Mouse (Mus musculus) liver, embryonic 13.5 days (tissue): Measurements from ENCODE around the gene Hcn2. TPM values are rescaled to one million over a fixed set of nuclear protein-coding genes. Genes with fewer than 3 reads are reported as not detected.

ENCODE experiments used
- ATAC-seq: fragments of 200-750 bp; cut with Nextera tagmentation; 2 replicates; pipeline ENCODE4 v1.8.0; 2017; ENCODE audit warnings: low read depth, mild to moderate bottlenecking, moderate number of reproducible peaks, moderate library complexity
- DNase-seq: peaks from one replicate; pipeline ENCODE4 v3.0.0; 2022
- H3K27ac ChIP-seq: fragments of 300-500 bp; sonication (generic); 2 replicates; pipeline ENCODE4 v1.5.1; 2015; ENCODE audit warnings: moderate library complexity, mild to moderate bottlenecking, inconsistent platforms
- H3K27me3 ChIP-seq: fragments of 300-500 bp; sonication (generic); 2 replicates; pipeline ENCODE4 v1.6.1; 2015; ENCODE audit warnings: mild to moderate bottlenecking, inconsistent platforms
- H3K36me3 ChIP-seq: fragments of 300-500 bp; sonication (generic); 2 replicates; pipeline ENCODE4 v1.6.1; 2015; ENCODE audit warnings: mild to moderate bottlenecking, inconsistent platforms
- H3K4me1 ChIP-seq: fragments of 300-500 bp; sonication (generic); replicated peaks from 2 replicates; pipeline ENCODE4 v1.6.1; 2015; ENCODE audit warnings: inconsistent platforms
- H3K4me2 ChIP-seq: fragments of 300-500 bp; sonication (generic); 2 replicates; pipeline ENCODE4 v1.6.1; 2015; ENCODE audit warnings: inconsistent platforms, mild to moderate bottlenecking, moderate library complexity
- H3K4me3 ChIP-seq: fragments of 300-500 bp; sonication (generic); replicated peaks from 2 replicates; pipeline ENCODE4 v1.5.1; 2015; ENCODE audit warnings: mild to moderate bottlenecking, inconsistent platforms
- H3K9ac ChIP-seq: fragments of 300-500 bp; sonication (generic); 2 replicates; pipeline ENCODE4 v1.6.1; 2015; ENCODE audit warnings: mild to moderate bottlenecking, inconsistent platforms
- H3K9me3 ChIP-seq: fragments of 300-500 bp; sonication (generic); replicated peaks from 2 replicates; pipeline ENCODE4 v1.6.1; 2016; ENCODE audit warnings: inconsistent platforms
- WGBS: fragments of 180-500 bp; shearing (Covaris S2); methylation state at CpG from one replicate; pipeline ENCODE4 v1.1.7; 2015; ENCODE audit not compliant: insufficient replicate concordance; 5-methylcytosine and 5-hydroxymethylcytosine counted together
- polyA plus RNA-seq: library from polyadenylated mRNA; unstranded; fragments of >200 nt; fragmentation: Nextera tagmentation; extraction: Ambion mirVana; gene quantifications from 2 replicates; pipeline ENCODE4 v1.2.1, GENCODE M21; 2015

Gene Hcn2
- not detected in 2 replicates for polyA plus RNA-seq

DNA sequence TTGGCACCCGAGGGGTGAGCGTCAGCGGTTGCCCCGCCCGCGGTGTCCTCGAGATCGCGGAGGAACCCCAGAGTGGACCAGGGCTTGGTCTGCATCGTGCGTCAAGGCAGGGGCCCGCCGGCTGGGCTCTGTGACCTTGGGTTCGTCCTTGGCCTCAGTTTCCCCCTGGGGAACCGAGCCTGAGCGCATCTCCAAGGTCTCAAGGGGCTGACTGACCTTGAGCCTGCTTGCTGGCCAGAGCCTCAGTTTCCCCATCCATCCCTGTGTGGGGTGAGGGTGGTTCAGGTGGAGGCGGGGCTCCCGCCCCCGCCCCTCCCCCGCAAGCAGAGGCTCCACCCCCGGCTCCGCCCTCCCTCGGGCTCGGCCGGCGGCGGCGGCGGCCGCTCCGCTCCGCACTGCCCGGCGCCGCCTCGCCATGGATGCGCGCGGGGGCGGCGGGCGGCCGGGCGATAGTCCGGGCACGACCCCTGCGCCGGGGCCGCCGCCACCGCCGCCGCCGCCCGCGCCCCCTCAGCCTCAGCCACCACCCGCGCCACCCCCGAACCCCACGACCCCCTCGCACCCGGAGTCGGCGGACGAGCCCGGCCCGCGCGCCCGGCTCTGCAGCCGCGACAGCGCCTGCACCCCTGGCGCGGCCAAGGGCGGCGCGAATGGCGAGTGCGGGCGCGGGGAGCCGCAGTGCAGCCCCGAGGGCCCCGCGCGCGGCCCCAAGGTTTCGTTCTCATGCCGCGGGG lies at the start of gene Hcn2:
Gene Hcn2, plus strand, starts transcription at position 381 of the 734 bp plus-strand sequence.
- Histone ChIP-seq H3K9ac (peak within 1 kb of the TSS; percentile 52), H3K4me2 (peak within 1 kb of the TSS; percentile 85), H3K36me3 (peaks cover 9% of the 10 kb centered on the region), H3K4me3 (peak within 1 kb of the TSS; percentile 65), H3K27me3 (peaks cover 78% of the 10 kb centered on the region), H3K27ac (no peak within 1 kb of the TSS), H3K4me1 (peaks cover 44% of the 10 kb centered on the region), H3K9me3 (no peaks in the 10 kb centered on the region)
- ATAC-seq (no peak), DNase-seq (no peak)
- 2% methylated on average over 68 of the region's 91 CpGs for WGBS

DNA sequence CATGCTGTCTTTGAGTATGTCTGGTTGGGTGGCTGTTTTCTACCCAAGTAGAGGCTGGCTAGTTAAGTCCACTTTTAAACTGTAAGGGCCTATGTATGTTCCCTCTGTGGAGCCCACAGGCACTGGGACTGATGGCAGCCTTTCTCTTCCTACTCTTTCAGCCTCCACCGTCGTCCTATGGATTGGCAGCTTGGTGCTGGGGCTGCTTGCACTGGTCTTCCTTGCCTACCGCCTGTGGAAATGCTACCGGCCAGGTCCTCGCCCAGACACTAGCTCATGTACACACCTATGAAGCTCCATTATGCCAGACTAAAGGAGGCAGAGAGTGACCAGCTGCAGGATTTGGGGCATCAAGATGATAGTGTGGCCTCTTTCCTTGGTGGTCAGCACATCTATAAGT lies 48.4 kb upstream of the Hcn2 start:
- no peaks in the 10 kb centered on the region for H3K36me3 ChIP-seq
- WGBS = 77% methylated on average over 5 of the region's 5 CpGs
- H3K4me2 ChIP-seq = peak overlapping the region; percentile 89; the same call in 1 of the 2 replicates
- no peak overlapping the region for H3K27ac ChIP-seq
- DNase-seq (no peak), ATAC-seq (no peak)
- peaks cover 23% of the 10 kb centered on the region for H3K4me1 ChIP-seq
- H3K9me3 ChIP-seq = no peaks in the 10 kb centered on the region
- H3K27me3 ChIP-seq = peaks cover 9% of the 10 kb centered on the region; the same call in 1 of the 2 replicates
- H3K9ac ChIP-seq = no peak overlapping the region
- no peak overlapping the region for H3K4me3 ChIP-seq

DNA sequence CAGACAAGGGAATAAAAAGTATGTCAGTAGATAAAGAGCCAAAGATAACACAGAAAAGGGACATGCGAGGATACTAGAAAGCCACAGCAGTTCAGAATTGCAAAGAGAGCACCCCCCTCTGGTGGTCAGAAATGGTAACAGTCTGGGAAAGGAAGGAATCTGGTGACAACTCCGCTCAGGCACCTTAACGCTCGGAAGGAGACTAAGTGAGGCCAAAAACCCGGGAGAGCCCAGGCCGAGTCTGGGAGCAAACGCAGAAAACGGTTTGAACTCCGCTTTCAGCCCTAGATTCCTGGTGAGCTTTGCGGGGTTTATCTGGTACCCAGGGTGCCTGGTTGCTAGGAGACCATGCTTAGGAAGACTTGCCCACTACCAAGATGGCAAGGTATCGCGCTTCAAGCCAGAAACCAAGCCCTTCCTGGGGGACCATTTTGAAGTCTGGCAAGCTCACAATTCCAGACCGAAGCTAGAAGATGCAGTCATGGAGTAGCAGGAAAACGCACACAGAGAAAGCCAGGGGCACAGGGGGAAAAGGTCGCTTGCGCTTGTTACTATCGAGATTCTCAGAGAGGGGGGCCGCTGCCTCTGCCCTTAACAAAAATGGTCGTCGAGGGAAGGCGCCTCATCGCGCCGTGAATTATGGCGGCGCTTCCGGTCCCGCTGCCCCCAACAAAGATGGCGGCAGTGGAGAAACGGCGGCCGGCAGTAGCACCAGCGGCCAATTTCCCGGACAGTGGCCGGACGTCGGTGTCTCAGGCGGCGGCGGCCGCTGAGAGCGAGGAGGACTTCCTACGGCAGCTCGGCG lies 47.5 kb upstream of the Hcn2 start, which contains the start of gene Tpgs1:
Gene Tpgs1, plus strand, starts transcription at position 599 of the 805 bp plus-strand sequence.
- Histone ChIP-seq H3K4me1 (peaks cover 23% of the 10 kb centered on the region), H3K9me3 (no peaks in the 10 kb centered on the region), H3K36me3 (no peaks in the 10 kb centered on the region), H3K27me3 (peaks cover 9% of the 10 kb centered on the region; the same call in 1 of the 2 replicates), H3K4me2 (peak within 1 kb of the TSS; percentile 89), H3K4me3 (peak within 1 kb of the TSS; percentile 86), H3K27ac (peak within 1 kb of the TSS; percentile 83), H3K9ac (peak within 1 kb of the TSS; percentile 86)
- ATAC-seq = peak; percentile 73
- WGBS = under 1% methylated on average over 45 of the region's 45 CpGs
- DNase-seq = peak; percentile 85

DNA sequence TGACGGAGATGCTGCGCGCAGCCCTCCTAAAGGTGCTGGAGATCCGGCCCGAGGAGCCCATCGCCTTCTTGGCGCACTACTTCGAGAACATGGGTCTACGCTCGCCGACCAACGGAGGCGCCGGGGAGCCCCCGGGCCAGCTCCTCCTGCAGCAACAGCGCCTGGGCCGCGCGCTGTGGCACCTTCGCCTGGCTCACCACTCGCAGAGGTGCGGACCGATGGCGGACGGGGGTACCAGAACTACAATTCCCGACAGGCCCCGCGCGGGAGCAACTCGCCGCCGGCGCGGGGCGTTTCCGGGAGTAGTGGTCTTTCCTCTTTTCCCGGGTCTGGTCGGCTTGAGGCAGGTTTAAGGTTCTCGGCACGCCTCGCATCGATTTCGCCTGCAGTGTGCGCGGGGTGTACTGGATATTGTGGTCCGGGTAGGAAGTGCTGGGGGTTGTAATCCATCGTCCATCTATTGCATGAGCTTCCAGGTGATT lies 46.8 kb upstream of the Hcn2 start:
- ATAC-seq (peak; percentile 54), DNase-seq (peak; percentile 61)
- peak overlapping the region; percentile 83 for H3K27ac ChIP-seq
- H3K4me2 ChIP-seq = peak overlapping the region; percentile 89
- under 1% methylated on average over 47 of the region's 47 CpGs for WGBS
- H3K9ac ChIP-seq = peak overlapping the region; percentile 86
- no peaks in the 10 kb centered on the region for H3K36me3 ChIP-seq
- no peaks in the 10 kb centered on the region for H3K9me3 ChIP-seq
- peak overlapping the region; percentile 86 for H3K4me3 ChIP-seq
- peaks cover 9% of the 10 kb centered on the region; the same call in 1 of the 2 replicates for H3K27me3 ChIP-seq
- H3K4me1 ChIP-seq = peaks cover 23% of the 10 kb centered on the region

DNA sequence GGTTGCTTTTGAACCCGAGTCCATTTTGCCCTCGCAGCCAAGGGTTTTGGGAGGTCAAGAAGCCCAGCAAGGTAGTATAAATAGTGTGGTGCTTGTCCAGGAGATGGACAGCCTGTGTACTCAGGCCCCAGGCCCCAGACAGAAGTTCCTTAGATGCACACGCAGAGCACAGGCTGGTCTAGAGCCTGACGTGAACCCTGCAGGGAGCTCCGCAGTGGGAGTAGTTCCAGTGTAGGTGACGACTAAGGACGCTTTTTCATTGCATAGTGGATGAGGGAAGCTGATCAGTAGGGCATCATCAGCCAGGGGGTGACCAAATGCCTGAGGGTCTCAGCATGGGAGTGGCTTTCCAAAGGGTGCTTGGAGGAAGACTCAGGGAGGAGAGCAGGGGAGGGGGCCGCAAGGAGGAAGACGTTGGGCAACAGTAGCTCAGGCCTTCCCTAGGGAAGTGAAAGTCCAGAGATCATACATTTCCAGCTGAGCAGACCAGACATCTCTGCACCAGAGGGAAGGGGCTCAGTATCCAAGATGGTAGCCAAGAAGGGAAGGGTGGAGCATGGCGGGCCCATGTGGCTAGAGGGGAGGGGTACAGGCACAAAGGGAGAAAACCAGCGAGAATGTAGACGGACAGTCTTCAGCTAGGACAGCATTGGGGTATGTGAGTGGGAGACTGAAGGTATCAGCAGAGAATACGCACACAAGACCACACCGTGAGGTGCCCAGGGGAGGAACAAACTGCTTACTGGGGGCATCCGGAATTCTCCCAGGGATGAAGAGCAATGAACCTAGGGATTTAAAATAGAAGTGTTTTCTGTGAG lies 46.2 kb upstream of the Hcn2 start:
- peak overlapping the region; percentile 86 for H3K9ac ChIP-seq
- DNase-seq (no peak), ATAC-seq (peak; percentile 13; the same call in 1 of the 2 replicates)
- H3K27me3 ChIP-seq = peaks cover 4% of the 10 kb centered on the region; the same call in 1 of the 2 replicates
- H3K9me3 ChIP-seq = no peaks in the 10 kb centered on the region
- H3K4me3 ChIP-seq = peak overlapping the region; percentile 86
- H3K36me3 ChIP-seq = 0 out of 2 replicates have a peak, but pooled peaks cover 1% of the 10 kb centered on the region
- 34% methylated on average over 15 of the region's 15 CpGs for WGBS
- peak overlapping the region; percentile 89 for H3K4me2 ChIP-seq
- H3K27ac ChIP-seq = peak overlapping the region; percentile 83
- H3K4me1 ChIP-seq = peaks cover 23% of the 10 kb centered on the region

DNA sequence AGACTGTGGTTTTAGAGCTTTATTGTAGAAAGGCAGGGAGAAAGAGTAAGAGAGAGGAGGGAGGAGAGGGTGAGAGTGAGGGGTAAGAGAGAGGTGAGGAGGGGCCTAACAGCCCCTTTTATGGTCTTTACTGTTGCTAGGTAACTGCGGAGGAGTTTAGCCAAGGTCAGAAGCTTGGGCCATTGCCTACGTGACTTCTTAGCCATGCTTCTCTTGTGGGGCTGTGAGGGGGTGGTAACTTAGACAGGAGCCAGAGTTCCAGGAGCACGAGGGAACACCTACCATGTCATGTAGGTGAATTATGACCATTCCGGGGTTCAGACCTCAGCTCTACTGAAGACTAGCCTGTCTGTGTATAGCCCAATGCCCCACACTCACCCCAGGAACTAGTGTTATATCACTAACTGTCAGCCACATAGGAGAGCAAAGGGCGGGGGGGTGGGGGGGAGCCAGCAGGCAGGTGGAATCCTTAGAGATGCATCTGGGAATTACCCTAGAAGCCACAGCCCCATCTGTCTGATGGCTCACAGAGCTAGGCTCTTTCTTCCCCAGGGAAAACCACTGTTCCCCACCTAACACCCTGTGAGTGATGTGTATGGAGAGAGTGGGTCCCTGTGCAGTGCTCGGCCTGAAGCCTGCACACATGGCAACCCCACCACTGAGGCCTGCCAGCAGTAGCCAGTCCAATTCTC lies 44.9 kb upstream of the Hcn2 start:
- H3K9me3 ChIP-seq = no peaks in the 10 kb centered on the region
- peak overlapping the region; percentile 89; the same call in 1 of the 2 replicates for H3K4me2 ChIP-seq
- ATAC-seq (no peak), DNase-seq (no peak)
- no peak overlapping the region for H3K27ac ChIP-seq
- WGBS = 76% methylated on average over 6 of the region's 6 CpGs
- no peak overlapping the region for H3K9ac ChIP-seq
- peaks cover 8% of the 10 kb centered on the region; the same call in 1 of the 2 replicates for H3K36me3 ChIP-seq
- no peak overlapping the region for H3K4me3 ChIP-seq
- peaks cover under 1% of the 10 kb centered on the region; the same call in 1 of the 2 replicates for H3K27me3 ChIP-seq
- peaks cover 23% of the 10 kb centered on the region for H3K4me1 ChIP-seq

DNA sequence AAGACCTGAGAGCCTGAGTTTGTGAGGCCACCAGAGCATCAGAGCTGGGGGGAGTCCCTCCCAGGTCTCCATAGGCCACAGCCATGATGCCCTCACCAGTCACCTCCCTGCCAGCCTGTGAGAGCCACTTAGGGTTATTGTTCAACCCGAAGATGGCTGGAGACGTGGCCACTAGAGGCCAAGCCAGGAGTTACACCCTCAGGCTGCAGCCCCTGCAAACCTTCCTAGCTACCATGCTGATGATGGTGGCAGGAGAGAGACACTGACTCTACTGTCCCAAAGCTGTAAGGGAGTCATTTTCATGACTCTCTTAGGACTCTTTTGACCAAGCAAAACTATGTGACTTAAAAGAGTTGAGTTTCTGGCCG lies 44.4 kb upstream of the Hcn2 start:
- no peak overlapping the region for H3K4me3 ChIP-seq
- 56% methylated on average over 3 of the region's 3 CpGs for WGBS
- H3K27me3 ChIP-seq = no peaks in the 10 kb centered on the region; the same call in 1 of the 2 replicates
- H3K4me1 ChIP-seq = peaks cover 23% of the 10 kb centered on the region
- H3K27ac ChIP-seq = no peak overlapping the region
- no peak overlapping the region for H3K4me2 ChIP-seq
- H3K9ac ChIP-seq = no peak overlapping the region
- peaks cover 8% of the 10 kb centered on the region; the same call in 1 of the 2 replicates for H3K36me3 ChIP-seq
- DNase-seq (no peak), ATAC-seq (no peak)
- H3K9me3 ChIP-seq = no peaks in the 10 kb centered on the region

DNA sequence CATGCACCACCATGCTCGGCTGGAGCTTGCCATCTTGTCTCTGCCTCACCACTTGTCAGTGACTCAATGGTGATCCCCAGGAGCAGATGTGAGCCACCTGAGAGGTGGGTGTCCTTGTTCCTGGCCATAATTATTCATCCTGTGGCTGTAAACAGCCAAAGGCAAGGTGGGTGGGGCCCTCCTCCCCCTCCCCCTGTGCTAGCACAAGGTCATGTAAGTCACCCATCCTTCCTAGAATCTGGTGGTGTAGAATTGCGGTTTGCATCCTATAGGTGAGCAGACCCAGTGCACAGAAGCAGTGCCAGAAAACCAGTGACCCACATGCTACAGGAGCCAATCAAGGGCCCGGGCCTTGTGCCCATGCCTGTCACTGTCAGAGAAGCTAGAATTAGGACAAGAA lies 43.4 kb upstream of the Hcn2 start:
- no peak overlapping the region for H3K4me2 ChIP-seq
- peaks cover 23% of the 10 kb centered on the region for H3K4me1 ChIP-seq
- no peak overlapping the region for H3K4me3 ChIP-seq
- no peak overlapping the region for H3K9ac ChIP-seq
- DNase-seq (no peak), ATAC-seq (no peak)
- H3K27me3 ChIP-seq = no peaks in the 10 kb centered on the region
- H3K27ac ChIP-seq = no peak overlapping the region
- WGBS = 81% methylated on average over 3 of the region's 3 CpGs
- H3K9me3 ChIP-seq = no peaks in the 10 kb centered on the region
- peaks cover 8% of the 10 kb centered on the region; the same call in 1 of the 2 replicates for H3K36me3 ChIP-seq

DNA sequence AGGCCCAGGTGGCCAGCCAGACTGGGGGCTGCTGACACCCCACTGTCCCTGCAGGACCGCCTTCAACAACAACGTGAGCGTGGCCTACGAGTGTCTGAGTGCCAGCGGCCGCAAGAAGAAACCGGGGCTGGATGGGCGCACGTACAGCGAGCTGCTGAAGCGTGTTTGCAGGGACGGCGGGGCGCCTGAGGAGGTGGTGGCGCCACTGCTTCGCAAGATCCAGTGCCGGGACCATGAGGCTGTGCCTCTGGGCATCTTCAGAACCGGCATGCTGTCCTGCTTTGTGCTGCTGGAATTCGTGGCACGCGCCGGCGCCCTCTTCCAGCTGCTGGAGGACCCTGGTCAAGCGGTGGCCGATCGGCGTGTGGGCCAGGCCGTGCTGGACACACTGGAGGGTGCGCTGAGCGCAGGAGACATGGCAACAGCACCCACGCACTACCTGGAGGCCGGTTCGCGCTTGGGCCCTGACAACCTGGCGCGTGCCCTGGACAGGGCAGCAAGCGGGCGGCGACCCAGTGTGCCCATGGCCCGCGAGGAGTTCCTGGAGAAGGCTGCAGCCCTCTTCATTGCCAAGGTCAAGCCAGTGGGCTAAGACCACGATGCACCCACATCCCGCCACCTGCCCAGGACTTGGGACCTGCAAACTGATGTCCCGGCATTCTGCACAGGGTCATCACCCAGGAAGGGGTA lies 40.9 kb upstream of the Hcn2 start:
- Histone ChIP-seq H3K27ac (no peak overlapping the region), H3K9me3 (no peaks in the 10 kb centered on the region), H3K4me3 (no peak overlapping the region), H3K4me2 (no peak overlapping the region), H3K27me3 (peaks cover 2% of the 10 kb centered on the region; the same call in 1 of the 2 replicates), H3K4me1 (peaks cover 19% of the 10 kb centered on the region), H3K36me3 (peaks cover 8% of the 10 kb centered on the region; the same call in 1 of the 2 replicates), H3K9ac (no peak overlapping the region)
- DNase-seq (no peak), ATAC-seq (no peak)
- WGBS = 64% methylated on average over 44 of the region's 44 CpGs
